Mouse (Mus musculus) A20 (cell line): ENCODE data around the gene Rreb1.
"Not testable (repeated sequence)": the region's sequence is repeated elsewhere in the genome, so short reads cannot be mapped to it uniquely, and the experiment has no call there.

Experiments used
- DNase-seq: peaks from one replicate; pipeline ENCODE4 v3.0.0-alpha.2; 2011; ENCODE audit warnings: low read depth, low spot score

Gene Rreb1

DNA sequence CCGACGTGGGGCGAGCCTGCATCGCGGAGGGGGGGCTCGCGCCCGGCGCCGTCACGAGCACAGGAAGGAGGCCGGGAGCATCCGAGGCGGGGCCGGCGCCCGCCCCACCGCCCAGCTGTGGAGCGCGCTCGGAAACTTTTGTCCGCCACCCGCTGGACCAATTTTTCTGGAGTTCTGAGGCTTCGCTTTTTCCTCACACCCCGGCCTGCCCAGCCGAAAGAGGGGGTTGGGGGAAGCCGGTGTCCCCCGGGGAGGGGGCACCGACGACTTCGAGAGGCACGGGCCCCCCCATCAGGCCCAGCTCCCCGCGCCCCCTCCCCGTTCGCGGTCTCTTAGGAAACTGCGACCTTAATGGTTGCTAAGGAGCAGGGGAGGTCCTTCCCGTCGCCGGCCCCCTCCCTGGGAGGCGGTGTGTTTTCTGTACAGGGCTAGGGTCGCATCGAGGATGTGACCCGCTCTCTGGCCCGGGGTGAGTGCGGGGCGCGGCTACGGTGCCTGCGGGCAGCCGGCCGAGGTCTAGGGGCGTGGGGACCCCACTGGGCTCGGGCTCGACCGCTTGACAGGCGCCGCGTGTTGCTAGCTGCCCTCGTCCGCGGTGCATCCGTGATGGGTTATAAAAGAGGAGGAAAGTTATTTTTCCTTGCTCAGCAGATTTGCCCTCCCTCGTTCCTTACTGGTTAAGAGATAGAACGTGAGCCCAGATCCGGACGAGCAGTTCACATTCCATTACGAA, 49.2 kb downstream of the Rreb1 start:
- DNase-seq = peak; percentile 77

DNA sequence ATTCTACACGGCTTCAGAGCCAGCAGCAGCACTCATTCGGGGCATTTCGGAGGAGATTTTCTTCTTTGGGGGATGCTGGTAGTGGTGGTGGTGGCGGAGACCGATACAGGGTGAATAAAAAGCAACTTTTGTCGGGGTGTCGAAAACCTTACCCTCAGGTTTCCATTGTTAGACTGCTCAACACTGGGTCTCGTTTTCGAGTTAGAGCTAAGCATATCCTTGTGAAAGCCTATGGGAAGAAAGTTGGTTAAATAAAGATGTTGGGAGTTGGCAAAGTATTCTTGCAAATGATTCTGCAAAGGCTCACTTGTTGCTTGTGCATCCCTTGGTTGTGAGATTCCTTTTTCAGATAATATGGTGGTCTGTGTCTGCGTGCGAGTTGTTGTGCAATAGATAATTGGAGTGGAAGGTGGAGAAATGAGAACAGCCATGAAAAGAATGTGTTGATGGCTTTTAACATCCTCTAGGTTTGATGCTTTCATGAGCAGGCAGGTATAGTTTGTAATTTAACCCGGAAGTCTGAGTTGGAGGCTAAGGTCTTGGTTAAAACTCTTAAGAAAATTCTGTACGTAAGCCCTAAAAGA, 49.9 kb downstream of the Rreb1 start:
- DNase-seq = no peak

DNA sequence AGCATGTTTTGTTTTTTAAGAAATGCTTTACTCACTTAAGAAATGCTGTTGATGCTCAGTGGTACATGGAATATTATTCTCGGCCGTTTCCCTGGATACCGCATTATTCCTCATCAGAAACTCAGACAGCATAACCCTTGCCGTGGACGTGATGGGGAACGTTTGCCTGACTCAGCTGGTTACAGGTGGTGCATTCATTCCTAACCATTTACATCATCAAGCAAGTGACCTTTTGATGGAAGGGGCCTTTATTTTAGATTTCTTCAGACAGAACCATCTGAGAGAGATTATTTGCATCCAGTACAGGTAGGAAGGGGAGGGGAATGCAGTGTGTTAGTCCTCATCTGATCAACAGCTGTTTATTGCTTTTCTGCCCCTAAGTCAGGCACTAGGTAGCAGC, 50.7 kb downstream of the Rreb1 start:
- no peak for DNase-seq

DNA sequence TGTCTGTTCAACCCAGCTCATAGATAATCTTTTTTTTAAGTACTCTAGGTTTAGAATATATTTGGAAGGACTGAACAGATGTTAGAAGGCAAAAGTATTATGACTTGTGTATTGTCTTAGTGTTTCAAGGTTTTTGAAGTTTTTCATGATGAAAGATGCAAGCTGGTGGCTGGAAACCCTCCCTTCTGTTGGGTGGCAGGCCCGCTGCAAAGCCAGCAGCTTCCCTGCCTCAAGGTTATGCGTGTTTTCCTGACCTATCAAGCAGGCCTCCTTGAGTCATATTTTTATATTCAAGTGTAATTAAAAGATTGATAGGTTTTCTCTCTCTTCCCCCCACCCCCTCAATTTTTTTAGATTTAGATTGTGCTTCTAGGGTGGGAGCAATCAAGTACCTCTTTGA, 52.1 kb downstream of the Rreb1 start:
- no peak for DNase-seq

DNA sequence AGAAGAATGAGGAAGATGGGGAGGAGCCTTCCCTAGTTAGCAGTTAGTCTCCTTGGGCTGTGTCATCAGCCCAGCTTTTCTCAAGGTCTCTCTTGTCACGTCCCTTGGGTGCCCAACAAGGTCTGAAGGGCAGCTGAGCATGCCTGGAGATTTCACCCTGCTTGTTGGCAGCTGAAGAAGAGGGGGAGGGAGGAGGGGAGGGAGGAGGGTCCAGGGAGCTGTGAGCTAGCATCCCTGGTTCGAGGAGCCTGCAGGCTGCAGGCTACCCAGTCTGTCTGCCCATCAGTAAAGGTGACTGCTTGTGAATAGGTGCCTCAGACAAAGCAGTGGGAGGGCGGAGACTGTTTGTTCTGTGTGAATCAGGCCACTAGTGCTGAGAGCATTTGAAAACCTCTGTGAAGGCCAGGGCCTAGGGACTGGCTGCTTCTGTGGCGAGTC, 52.7 kb downstream of the Rreb1 start:
- DNase-seq = peak; percentile 44

DNA sequence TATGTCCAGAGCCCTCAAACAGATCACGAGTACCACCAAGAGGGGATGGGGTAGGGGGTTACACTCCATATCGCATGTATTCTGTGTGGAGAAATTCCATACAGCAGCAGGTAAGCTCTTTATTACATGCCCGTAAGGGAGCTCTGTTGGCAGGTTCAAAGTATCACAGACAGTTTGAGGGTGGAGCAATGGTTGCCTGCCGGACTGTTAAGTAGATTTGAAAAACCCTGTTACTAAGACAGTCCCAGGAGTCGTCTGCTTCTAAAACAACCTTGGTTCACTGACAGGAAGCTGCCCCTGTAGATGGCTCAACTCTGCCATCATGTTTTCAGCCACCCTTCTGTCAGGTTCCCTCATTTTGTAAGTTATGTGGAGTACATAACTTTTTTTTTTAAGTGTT, 54.3 kb downstream of the Rreb1 start:
- no peak for DNase-seq

DNA sequence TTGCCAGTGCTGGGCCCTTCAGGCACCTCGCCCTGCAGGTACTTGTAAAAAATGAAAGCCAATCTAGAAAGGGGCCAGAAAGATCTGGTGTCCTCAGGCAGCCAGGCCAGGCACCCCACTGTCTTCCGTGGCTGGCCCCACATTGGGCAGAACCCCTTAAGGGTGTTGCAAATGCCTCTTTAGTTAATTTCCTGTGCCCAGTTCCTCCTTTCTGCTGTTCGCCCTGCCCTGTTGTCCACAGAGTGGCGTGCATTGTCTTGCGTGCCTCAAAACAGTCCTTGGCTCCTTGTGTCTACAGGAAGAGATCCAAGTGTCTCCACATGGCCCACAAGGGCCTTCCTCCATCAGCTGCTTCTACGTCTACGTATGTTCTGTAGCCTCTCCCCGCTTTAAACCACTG, 55.3 kb downstream of the Rreb1 start:
- peak; percentile 56 for DNase-seq

DNA sequence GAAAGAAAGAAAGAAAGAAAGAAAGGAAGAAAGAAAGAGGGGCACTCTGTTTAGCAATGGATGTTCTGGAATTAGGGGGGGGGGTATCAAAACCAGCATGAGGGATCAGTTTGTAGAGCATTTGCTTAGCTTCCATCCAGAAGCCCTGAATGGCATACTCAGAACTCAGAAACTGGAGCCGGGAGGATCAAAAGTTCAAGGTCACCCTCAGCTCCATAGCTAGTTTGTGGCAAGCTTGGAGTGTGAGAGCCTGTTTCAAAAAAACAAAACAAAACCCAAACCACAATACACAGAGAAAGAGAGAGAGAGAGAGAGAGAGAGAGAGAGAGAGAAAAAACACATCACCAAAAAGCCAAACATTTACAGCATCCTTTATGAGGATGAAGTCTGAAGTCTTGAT, 57.1 kb downstream of the Rreb1 start:
- DNase-seq = no peak

DNA sequence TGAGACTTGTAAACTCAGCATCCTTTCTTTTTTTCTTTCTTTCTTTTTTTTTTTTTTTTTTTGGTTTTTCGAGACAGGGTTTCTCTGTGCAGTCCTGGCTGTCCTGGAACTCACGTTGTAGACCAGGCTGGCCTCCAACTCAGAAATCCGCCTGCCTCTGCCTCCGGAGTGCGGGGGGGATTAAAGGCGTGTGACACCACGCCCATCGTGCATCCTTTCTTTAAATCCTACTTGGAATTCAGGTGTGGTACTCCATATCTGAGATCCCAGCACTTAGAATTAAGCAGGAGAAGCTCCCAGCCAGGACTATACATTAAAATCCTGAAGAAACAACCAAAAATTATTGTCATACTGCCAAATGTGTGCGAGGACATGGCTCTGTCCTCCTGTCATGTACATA, 57.6 kb downstream of the Rreb1 start:
- DNase-seq = not testable (repeated sequence)

DNA sequence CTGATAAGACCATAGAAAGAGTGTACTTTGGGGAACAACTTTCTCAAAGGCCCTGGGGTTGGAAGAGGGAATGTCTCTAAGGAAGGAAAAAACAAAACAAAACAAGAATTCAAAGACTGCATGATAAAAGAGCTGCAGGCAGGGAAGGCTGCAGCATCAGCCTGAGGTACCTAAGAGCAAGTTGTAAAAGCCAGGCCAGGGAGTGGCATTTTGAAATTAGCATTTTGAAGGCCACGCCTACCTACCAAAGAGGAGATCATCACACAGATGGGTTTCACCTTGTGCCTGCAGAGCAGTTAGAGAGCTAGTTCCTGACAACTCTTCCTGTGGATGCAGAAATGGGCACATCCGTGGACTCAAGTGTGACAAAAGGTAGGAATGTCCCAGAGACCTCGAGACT, 59.2 kb downstream of the Rreb1 start:
- no peak for DNase-seq

DNA sequence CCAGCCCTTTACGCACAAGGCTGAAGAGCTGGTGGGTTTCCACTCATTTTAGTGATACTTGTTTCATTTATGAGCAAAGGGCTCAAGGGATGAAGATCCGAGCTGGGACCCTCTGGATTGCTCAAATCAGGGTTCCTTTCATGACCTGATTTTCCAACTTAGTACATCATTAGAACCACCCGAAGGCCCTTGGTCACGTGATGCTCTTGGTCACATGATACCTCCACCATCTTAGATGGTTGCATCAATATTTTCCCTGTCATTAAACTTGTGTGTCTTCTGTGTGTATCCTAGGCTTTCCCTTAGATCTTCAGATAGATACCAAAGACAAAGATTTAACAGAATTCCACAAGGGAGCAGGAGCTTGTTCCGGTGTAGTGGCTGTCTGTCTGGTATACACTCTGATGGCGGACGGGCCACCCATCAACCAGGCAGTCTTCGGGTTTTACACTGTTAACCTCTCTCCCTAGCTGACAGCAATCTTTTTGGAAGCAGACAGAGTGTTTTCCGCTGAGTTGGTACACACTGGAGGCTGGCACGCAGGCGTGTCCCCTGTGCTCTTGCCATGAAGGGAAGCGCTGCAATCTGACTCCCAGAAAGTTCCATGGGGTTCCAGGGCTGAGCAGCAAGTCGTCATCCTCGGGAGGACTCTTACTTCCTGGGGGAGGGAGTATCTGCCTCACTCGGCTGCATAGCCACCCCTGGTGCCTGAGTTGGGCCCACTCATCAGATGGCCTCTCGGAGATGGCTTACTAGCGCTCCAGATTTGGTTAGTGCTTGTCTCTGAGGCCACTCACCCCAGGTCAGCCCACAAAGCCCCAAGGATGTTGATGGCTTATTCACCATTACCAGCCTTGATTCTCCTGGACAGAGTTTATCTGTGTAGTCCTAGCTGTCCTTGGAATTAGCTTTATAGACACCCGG, 60.3 kb downstream of the Rreb1 start:
- DNase-seq = no peak

DNA sequence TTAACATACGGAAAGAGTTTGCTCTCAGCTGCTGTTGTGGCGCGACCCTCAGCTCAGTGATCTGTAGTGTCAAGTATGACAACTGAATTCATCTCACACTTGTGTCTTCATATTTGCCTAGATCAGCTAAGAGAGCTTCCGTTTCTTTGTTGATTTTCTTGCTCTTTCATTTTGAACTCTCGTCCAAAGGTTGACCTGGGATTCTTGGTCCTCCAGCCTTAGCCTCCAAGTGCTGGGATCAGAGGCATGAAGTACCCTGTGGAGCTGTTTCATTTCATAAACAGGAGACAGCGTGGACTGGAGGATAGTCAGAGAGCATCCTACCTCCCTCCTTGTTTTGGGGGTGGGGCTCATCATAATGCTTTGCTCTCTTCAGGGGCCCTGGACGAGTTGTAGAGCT, 65.0 kb downstream of the Rreb1 start:
- DNase-seq = no peak

DNA sequence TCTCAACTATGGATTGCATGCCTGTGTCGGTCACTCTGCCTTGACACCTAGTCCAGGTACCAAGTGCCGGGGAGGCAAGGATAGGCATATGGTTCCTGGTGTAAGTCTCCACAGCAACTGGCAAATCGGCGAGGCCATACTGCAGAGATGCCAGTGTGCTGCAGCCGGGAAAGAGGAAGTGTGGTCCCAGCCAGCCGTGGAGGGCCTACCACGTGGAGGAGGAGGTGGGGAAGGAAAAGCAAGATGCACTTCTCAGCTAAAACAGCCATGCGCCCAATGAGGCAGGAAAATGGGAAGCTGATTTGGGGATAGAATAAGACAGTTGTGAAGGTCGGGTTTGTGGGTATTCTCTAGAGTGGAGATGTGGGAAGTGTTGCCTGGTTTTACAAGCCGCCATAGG, 65.6 kb downstream of the Rreb1 start:
- DNase-seq = peak; percentile 58

DNA sequence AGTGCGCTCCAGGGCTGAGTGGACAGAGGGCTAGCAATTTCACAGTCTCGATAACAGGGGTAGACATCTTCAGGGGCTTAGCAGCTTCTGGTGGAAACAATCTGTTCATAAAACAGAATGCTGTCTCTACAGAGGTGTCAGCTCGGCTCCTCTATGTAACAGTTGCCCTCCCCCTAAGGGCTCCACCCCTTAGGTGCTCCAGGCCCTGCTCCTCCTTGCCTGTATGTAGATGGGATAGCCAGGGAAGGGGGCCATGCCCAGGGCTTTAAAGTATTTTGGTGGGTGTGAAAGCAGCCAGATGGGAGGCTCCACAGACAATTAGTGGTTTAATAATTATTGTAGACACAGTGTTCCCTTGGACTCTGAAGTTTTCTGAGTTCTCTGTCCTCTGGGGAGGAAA, 67.0 kb downstream of the Rreb1 start:
- DNase-seq = no peak

DNA sequence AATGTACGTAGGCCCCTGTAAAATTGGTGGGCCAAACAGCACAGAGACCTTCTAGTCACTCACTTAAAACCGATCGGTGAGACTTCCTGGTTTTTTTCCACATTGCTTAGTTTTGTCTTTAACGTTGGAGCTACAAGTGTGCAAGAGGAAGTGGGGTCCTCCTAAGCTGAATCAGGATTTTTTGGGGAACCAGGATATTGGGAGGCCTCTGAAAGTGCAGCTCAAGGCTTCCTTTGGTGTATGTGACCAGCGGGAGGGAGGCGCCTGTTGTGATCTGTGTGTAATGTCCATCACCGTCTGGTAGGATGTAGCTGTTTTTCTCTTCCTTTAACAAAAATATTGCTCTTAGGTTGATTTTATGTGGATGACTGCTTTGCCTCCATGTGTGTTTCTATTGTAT, 67.4 kb downstream of the Rreb1 start:
- no peak for DNase-seq

DNA sequence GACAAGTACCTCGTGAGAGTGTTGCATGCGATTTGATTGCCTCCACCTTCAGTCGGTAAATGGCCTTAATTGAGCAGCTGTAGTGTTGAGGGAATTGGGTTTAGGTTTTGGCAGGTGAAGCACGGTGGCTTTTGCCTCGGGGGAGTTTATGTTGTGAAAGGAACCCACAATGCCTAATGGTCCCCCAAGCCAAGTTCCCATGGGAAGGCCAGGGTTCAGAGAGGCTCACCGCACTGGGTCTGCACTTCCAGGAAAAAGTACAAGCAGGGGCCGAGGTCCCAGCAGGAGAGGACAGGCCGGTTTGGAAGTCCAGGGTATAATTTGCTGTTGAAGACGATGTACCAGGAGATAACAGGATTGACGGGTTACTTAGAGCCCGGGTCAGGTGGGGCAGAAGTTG, 68.3 kb downstream of the Rreb1 start:
- no peak for DNase-seq

DNA sequence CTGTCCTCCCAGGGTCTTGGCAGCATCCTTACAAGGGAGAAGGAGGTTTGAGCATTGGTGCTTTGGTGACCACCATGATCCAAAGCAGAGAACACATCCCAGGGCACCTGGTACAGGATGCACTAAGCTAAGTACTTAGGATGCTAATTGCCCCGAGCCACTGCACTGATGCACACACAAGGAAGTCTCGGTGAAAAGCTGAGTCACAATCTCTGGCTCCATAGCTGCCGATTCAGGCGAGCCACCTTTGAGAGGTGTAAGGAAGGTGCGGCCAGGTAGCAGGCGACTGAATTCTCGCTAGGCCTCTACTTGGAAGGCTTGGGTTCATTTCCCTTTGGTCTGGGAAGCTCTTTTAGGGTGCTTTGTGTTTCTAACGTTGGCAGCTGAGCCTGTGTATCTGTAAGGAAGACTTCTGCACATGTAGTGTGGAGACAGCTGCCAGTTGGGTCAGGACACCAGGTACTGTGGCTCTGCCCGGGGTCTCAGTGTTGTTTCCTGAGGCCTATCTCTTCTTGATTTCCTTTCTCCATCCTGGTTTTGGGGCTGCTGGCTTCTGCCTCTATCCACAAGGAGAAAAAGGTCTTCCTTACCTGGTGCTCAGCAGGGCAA, 68.9 kb downstream of the Rreb1 start:
- no peak for DNase-seq

DNA sequence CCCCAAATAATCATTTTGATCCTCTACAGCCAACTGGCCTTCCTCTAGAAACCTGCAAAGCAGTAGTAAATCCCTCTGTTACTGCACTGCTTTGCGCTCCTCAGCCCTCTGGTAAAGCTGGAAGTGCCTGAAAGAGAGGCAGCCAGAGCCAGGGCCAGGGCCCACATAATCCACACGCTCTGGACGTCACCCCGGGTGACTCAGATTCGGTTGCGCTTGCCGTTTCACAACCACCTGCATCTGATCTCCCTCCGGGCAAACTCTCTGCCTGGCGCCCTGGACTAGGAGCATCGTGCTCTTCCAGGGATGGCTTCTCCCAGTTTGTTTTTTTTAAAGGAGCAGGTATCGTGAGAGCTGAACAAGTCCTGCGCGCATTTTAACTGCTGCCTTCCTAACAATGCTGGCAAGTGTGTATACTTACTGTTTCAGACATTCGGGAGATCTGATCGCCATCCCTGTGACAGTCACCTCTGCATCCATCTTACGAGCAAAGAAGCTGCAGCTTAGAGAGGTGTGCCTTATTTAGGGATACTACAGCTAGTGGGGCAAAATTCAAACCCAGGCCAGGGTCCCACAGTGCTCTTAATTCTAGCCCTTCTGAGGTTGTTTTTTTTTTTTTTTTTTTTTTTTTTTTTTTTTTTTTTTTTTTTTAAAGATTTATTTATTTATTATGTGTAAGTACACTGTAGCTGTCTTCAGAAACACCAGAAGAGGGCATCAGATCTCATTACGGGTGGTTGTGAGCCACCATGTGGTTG, 69.6 kb downstream of the Rreb1 start:
- DNase-seq = no peak

DNA sequence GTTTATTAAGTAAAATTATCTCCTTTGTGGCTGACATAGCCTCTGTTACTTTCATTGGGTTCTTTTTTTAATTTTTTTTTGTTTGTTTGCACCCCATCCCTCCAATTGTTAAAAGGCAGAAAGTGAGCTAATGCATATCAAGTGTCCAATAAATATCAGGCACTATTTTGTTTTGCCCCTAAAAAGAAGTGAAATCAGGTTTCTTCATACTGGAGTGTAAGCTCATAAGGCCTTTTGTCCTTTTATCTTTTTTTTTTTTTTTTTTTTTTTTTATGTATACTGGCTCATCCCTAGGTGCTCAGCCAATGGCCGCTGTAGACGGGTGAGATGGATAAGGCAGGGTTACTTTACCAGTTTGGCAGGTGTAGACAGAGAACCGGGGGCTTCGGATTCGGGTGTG, 70.2 kb downstream of the Rreb1 start:
- no peak for DNase-seq

DNA sequence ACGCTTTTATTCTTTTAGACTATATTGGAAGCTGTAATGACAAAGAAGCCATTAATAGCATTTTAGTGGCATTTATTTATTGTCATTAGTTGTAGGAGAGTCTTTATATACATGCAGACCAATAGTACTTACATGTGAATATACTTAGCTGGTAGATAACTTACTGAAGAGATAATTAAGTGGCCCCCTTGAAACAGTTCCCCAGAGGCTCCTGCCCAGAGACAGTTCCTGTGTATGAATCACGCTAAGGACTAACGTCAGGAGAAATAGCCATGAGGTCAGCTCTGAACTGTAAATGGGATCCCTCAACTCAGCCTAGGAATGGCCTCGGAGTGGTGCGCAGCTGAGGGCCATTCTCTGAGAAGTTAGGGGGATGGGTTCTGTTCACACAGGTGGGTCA, 73.4 kb downstream of the Rreb1 start:
- DNase-seq = no peak

DNA sequence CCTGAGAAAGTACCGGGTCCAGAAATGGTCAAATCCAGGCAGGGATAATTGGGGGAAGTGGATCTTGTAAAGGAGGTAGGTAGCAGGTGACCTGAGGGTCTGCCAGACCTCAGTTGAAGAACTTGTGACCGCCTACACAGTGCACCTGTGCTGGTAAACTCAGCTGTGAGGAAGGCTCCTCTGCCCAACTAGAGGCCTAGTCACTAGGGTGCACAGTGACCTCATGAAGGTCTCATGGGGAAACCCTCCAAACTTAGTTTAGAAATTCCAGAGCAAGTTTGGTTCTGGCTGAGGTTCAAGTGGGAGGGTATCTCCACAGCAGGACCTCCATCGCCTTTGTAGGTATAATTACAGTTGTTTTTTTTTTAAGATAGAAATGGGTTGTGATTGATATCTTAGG, 74.7 kb downstream of the Rreb1 start:
- DNase-seq = peak; percentile 70
